Mouse (Mus musculus): Measurements from ENCODE around the gene Nabp1.

- TF ChIP-seq POLR2A (IDR thresholded peaks at IDR 0.05; ENCODE audit: low read depth, low read length) (no peak), CTCF (conservative IDR thresholded peaks at IDR 0.05; ENCODE audit: insufficient read depth, insufficient read length, low read depth, low read length) (no peak)
Observed at GRCm38 (mm10) chr1:51502353-51502752, 24.1 kb upstream of the Nabp1 start.

All from kidney, adult 2 months (tissue).